Mouse (Mus musculus) small intestine, adult 2 months (tissue): ENCODE results near the gene Akap13.
"Not testable (repeated sequence)": the region's sequence is repeated elsewhere in the genome, so short reads cannot be mapped to it uniquely, and the experiment has no call there.

Experiments
- CTCF ChIP-seq: fragments of 200-500 bp; IDR thresholded peaks from 2 replicates; pipeline ENCODE4 v1.5.1; 2012; ENCODE audit warnings: low read depth, mild to moderate bottlenecking, control low read depth, inconsistent platforms, low read length, moderate library complexity, mixed read lengths; ENCODE audit not compliant: insufficient replicate concordance, insufficient read length; ENCODE audit errors: extremely low read depth
- POLR2A ChIP-seq: fragments of 200-500 bp; IDR thresholded peaks from 2 replicates; pipeline ENCODE4 v1.6.1; 2012; ENCODE audit warnings: low read depth, mild to moderate bottlenecking, control low read depth, inconsistent platforms, low read length, moderate library complexity

DNA sequence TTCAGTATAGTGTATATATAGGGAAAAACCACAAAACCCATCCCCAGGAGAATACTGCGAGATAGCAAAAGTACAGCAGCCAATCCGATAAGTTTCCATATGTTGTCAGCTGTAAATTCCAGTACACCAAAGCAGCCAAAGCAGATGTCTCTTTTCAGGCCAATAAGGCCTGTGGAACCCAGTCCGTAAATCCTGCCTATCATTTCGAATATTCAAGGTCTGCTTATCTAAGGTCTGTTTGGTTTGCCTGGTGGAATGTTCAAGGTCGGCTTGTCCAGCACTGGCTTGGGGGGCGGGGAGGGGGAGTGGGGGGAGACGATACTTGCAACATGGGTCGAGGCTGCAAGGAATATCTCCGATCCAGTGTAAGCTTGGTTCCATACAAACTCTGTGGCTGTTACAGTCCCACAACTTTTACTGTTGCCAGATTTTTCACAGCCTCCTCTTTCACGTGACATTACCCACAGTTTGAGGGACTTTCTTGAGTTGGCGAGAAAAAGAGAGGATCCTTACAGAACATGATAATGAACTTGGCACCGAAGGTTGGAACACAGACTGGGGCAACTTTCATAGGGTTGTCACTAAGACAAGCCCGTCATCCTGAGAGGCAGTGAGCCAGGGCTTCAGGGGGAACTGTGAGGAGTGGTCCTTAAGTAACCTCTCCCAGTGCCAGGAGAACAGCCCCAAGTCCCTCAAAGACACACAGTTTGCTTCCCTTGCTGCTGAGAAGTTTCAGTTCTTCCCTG is 335.9 kb downstream of the Akap13 start:
- TF ChIP-seq POLR2A, CTCF: not testable (repeated sequence)
